Mouse (Mus musculus) 416B (cell line): Measurements from ENCODE around the gene Sptan1.

Experiments
- DNase-seq: peaks from one replicate; pipeline ENCODE4 v3.0.0; 2011; ENCODE audit warnings: low read depth

Sptan1 gene

GRCm38 (mm10) chr2:30061215-30062166 is 96.1 kb downstream of the Sptan1 start:
- peak; percentile 87 for DNase-seq

GRCm38 (mm10) chr2:30062249-30063093 is 97.1 kb downstream of the Sptan1 start:
- peak; percentile 91 for DNase-seq

DNA sequence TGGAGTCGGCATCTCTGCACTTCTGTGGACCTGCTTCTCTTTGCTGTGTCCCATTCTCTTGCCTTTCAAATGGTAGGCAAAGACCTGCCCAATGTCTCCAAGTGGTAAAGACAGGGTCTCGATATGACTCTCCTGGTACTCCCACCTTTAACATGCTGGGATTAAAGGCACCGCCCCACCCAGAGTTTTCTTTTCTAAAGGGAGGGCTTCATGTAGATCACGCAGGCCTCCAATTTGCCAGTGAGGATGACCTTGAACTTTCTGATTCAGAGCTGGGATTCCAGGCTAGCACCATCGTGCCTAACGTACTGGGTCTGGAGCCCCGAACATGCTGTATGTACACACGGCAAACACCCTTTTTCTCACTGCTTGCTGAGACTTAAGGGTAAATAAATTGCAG is 97.9 kb downstream of the Sptan1 start:
- DNase-seq, result peak; percentile 66

DNA sequence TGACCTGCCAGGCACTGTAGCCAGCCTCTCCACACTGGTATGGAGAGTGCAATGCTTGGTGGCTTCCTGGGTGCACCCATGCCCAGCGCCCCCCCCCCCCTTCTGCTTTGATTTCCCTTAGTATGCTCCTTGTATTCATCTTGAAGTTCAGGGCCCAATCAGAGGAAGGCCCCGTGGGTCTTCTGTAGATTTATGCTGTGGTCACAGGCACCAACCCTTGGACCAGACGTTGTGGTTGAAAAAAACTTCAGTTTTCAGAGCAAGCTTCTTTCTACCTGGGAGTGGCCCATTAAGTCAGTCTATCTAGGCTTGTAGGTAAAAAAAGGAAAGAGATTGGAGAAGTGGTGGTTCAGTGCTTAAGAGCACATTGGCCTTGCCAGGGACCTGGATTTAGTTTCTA is 98.4 kb downstream of the Sptan1 start:
- peak; percentile 62 for DNase-seq

- DNase-seq, result peak; percentile 32
These were observed 98.9 kb downstream of the Sptan1 start for GRCm38 (mm10) chr2:30064298-30064697.

GRCm38 (mm10) chr2:30066046-30066901 is 100.9 kb downstream of the Sptan1 start:
- peak; percentile 94 for DNase-seq

DNA sequence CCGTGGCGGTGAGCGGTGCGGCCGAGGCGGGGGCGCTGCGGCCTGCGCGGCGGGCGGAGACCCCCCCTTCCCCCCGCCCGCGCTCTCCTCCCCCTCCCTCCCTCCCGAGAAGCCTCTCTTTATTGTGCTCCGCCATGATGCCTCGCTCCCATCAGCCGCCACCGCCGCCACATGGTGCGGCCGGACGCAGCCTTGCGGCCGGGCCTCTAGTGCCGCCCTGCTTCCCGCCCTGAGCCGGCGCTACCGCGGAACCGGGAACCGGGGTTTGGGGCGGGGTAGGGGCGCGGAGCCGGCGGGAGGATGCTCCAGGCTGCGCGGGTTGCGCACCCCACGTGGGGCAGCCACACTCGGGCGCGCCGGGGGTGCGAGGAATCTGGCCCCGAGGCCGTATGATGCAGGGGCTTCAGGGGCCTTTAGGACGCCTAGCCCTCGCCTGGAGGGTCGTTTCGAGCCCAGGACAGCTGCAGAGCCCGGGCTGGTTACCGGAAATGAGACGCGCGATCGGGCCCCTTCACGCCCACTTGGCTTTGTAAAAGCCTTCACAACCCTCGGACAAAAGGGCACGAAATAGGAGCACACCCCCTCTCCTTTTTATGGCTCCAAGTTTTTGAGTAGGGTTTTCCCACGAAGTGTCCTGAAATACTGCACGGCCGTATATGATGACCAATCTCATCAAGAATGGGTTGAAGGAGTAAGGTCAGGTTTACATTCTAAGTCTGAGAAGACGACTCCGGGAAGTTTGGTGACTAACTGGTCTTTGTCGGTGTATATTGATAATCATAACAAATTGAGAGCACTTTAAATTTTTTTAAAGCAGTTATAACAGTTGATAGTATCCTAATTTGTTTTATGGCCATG is 101.9 kb downstream of the Sptan1 start:
- peak; percentile 45 for DNase-seq

- DNase-seq, result peak; percentile 55
These were observed 102.6 kb downstream of the Sptan1 start for GRCm38 (mm10) chr2:30067962-30068361.

DNA sequence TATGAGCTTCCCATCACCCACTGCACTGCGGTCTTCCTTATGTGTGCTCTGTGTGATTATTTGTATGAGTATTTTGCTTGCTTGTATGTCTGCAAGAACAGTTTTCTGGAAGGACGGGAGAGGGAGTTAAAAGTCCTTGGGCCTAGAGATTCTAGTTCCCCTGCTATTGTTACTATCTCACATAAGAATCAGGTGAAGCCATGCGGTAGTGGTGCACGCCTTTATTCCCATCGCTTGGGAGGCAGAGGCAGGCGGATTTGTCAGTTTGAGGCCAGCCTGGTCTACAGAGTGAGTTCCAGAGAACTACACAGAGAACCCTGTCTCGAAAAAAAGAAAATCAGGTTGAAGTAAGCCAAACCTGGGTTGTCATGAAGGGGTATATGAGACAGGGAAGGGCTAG is 107.5 kb downstream of the Sptan1 start:
- DNase-seq, result peak; percentile 32

DNA sequence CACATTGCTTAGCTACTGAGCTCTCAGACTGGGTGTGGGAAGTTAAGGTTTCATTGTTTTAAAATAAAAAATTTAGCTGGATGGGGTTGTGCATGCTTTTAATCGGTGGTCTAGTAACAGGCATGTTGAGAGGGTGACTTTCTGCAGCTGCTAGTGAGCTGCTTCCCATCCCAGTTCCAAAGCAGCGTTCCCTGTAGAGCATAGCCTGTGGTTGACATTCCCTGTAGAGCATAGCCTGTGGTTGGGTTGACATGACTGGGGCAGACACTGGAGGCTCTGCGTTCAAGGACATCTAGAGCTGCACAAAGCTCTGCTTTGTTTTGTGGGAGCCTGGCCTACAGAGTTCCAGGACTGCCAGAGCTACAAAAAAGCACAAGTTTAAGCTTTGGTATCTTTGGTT is 107.9 kb downstream of the Sptan1 start:
- DNase-seq, result no peak

DNA sequence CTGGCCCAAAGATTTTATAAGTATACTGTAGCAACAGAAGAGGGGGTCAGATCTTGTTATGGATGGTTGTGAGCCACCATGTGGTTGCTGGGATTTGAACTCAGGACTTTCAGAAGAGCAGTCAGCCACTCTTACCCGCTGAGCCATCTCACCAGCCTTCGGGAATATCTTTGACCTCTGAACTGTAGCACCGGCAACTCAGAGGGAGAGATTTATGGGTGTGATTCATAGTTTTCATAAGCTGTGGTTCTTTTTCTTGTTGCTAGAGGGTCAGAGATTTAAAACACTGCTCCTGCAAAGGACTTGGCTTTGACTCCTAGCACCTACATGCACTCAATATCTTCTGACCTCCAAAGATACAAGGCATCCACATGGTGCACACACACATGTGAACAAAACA is 110.3 kb downstream of the Sptan1 start:
- no peak for DNase-seq

- no peak for DNase-seq
These were observed 111.1 kb downstream of the Sptan1 start for GRCm38 (mm10) chr2:30076439-30076838.

- DNase-seq, result no peak
These were observed 111.6 kb downstream of the Sptan1 start for GRCm38 (mm10) chr2:30076959-30077358.

GRCm38 (mm10) chr2:30077502-30078348 is 112.4 kb downstream of the Sptan1 start, which contains the start of gene Pkn3:
TSS of gene Pkn3 (plus strand) at chr2:30077684.
- DNase-seq, result peak; percentile 97

- peak; percentile 96 for DNase-seq
These were observed 113.0 kb downstream of the Sptan1 start for GRCm38 (mm10) chr2:30078349-30078712.

DNA sequence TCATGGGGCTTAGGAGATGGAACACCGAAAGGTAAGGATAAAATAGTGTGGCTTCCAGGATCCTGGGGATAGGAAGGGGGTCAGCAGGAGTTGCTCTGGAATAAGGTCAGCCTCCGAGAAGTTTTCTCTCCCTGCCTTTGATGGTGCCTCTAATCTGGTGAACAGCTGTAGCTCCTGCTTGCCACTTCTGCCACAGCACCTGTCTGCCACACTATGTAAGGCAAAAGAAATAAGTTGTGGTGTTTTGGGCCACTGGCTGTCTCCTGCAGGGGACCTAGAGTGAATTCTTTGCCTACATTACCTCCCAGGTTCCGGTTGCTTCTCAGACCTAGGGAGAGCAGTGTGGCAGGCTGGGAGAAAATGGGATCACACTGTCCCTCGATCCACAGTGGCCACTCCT is 113.4 kb downstream of the Sptan1 start:
- no peak for DNase-seq

- no peak for DNase-seq
These were observed 114.9 kb downstream of the Sptan1 start for GRCm38 (mm10) chr2:30080181-30080800.
